Mouse (Mus musculus): ENCODE results near the gene Hoxc4.

Gene Hoxc4

GRCm38 (mm10) chr15:103018636-103019035 lies at the start of gene Hoxc4:
Gene Hoxc4, plus strand, starts transcription at chr15:103018934.
- DNase-seq, result no peak

GRCm38 (mm10) chr15:102969296-102969695 lies 49.4 kb upstream of the Hoxc4 start:
- no peak for DNase-seq

GRCm38 (mm10) chr15:102970740-102971139 lies 48.0 kb upstream of the Hoxc4 start:
- DNase-seq, result peak; percentile 34

GRCm38 (mm10) chr15:102972254-102972653 lies 46.5 kb upstream of the Hoxc4 start:
- no peak for DNase-seq

- no peak for DNase-seq
These were observed 46.0 kb upstream of the Hoxc4 start for GRCm38 (mm10) chr15:102972753-102973152.

- no peak for DNase-seq
These were observed 43.7 kb upstream of the Hoxc4 start for GRCm38 (mm10) chr15:102975034-102975433.

- no peak for DNase-seq
These were observed 43.0 kb upstream of the Hoxc4 start for GRCm38 (mm10) chr15:102975688-102976111.

GRCm38 (mm10) chr15:102976171-102976570 lies 42.6 kb upstream of the Hoxc4 start, which contains the start of gene Hoxc9:
Gene Hoxc9, plus strand, starts transcription at chr15:102976439.
- no peak for DNase-seq

GRCm38 (mm10) chr15:102976631-102977422 lies 41.9 kb upstream of the Hoxc4 start:
- no peak for DNase-seq

- no peak for DNase-seq
These were observed 41.2 kb upstream of the Hoxc4 start for GRCm38 (mm10) chr15:102977423-102977974.

GRCm38 (mm10) chr15:102978615-102979515 lies 39.9 kb upstream of the Hoxc4 start:
- no peak for DNase-seq

GRCm38 (mm10) chr15:102979936-102980335 lies 38.8 kb upstream of the Hoxc4 start:
- no peak for DNase-seq

- no peak for DNase-seq
These were observed 38.4 kb upstream of the Hoxc4 start for GRCm38 (mm10) chr15:102980352-102980751.

- DNase-seq, result no peak
These were observed 37.8 kb upstream of the Hoxc4 start for GRCm38 (mm10) chr15:102980912-102981311.

- DNase-seq, result peak; percentile 67
These were observed 37.1 kb upstream of the Hoxc4 start for GRCm38 (mm10) chr15:102981379-102982288.

- no peak for DNase-seq
These were observed 35.0 kb upstream of the Hoxc4 start for GRCm38 (mm10) chr15:102983716-102984115.

GRCm38 (mm10) chr15:102984521-102984920 lies 34.2 kb upstream of the Hoxc4 start:
- DNase-seq, result no peak

GRCm38 (mm10) chr15:102984925-102985324 lies 33.8 kb upstream of the Hoxc4 start:
- no peak for DNase-seq

- peak; percentile 93 for DNase-seq
These were observed 31.5 kb upstream of the Hoxc4 start for GRCm38 (mm10) chr15:102987124-102987833.

- DNase-seq, result no peak
These were observed 30.7 kb upstream of the Hoxc4 start for GRCm38 (mm10) chr15:102988078-102988477.
